Mouse (Mus musculus) heart, adult 2 months (tissue): ENCODE data around the gene Tuba1a.

Experiments
- CTCF ChIP-seq: fragments of 200-600 bp; IDR thresholded peaks from 2 replicates; pipeline ENCODE4 v1.8.1; 2022; ENCODE audit warnings: antibody characterized with exemption, mild to moderate bottlenecking, moderate library complexity
- EP300 ChIP-seq: fragments of 200-500 bp; IDR thresholded peaks from 2 replicates; pipeline ENCODE4 v1.6.1; 2011; ENCODE audit warnings: low read depth, low read length, control low read depth; ENCODE audit not compliant: insufficient read depth

- TF ChIP-seq CTCF (no peak), EP300 (no peak)
Measured at GRCm38 (mm10) chr15:98930998-98931397, 22.5 kb downstream of the Tuba1a start.
